Mouse (Mus musculus): ENCODE measurements at regions not wholly inside any gene's neighbourhood (a gene's known extent, or its start where the extent isn't known, plus 50 kb on each side); places are given as distances from the start of the nearest gene placed in this dataset.

GRCm38 (mm10) chr2:144123395-144124034 lies 90.7 kb downstream of the Banf2 start:
- no peaks in the 10 kb centered on the region for H3K9me3 ChIP-seq
- 35% methylated on average over 8 of the region's 8 CpGs for WGBS
- peak; percentile 68 for ATAC-seq (ENCODE audit: insufficient number of reproducible peaks, insufficient read depth, low FRiP score, low TSS enrichment)
- H3K27me3 ChIP-seq = 0 out of 2 replicates have a peak, but pooled peaks cover 4% of the 10 kb centered on the region
- no peak overlapping the region for H3K4me2 ChIP-seq (replicated peaks)
- H3K4me1 ChIP-seq = peaks cover 8% of the 10 kb centered on the region; the same call in 1 of the 2 replicates
- H3K36me3 ChIP-seq = no peaks in the 10 kb centered on the region
- no peak overlapping the region for H3K9ac ChIP-seq
- no peak overlapping the region for H3K4me3 ChIP-seq
- peak overlapping the region; percentile 30; the same call in 1 of the 2 replicates for H3K27ac ChIP-seq

GRCm38 (mm10) chr2:144127082-144128037 lies 94.5 kb downstream of the Banf2 start:
- ATAC-seq (ENCODE audit: insufficient number of reproducible peaks, insufficient read depth, low FRiP score, low TSS enrichment) = no peak
- H3K4me3 ChIP-seq = no peak overlapping the region
- H3K4me2 ChIP-seq (replicated peaks) = no peak overlapping the region
- 0 out of 2 replicates have a peak, but pooled peaks cover 4% of the 10 kb centered on the region for H3K27me3 ChIP-seq
- H3K9me3 ChIP-seq = no peaks in the 10 kb centered on the region
- peaks cover 8% of the 10 kb centered on the region; the same call in 1 of the 2 replicates for H3K4me1 ChIP-seq
- H3K9ac ChIP-seq = no peak overlapping the region
- 72% methylated on average over 13 of the region's 13 CpGs for WGBS
- H3K27ac ChIP-seq = no peak overlapping the region
- H3K36me3 ChIP-seq = no peaks in the 10 kb centered on the region

- Histone ChIP-seq H3K36me3 (no peaks in the 10 kb centered on the region), H3K27me3 (0 out of 2 replicates have a peak, but pooled peaks cover 4% of the 10 kb centered on the region), H3K4me1 (peaks cover 8% of the 10 kb centered on the region; the same call in 1 of the 2 replicates), H3K4me2 (replicated peaks) (no peak overlapping the region), H3K9ac (no peak overlapping the region), H3K4me3 (no peak overlapping the region), H3K9me3 (no peaks in the 10 kb centered on the region), H3K27ac (no peak overlapping the region)
- 80% methylated on average over 3 of the region's 3 CpGs for WGBS
- no peak for ATAC-seq (ENCODE audit: insufficient number of reproducible peaks, insufficient read depth, low FRiP score, low TSS enrichment)
Observed at GRCm38 (mm10) chr2:144128038-144128402, 95.2 kb downstream of the Banf2 start.

GRCm38 (mm10) chr2:144128527-144128926 lies 95.7 kb downstream of the Banf2 start:
- Histone ChIP-seq H3K9ac (no peak overlapping the region), H3K27ac (no peak overlapping the region), H3K9me3 (no peaks in the 10 kb centered on the region), H3K27me3 (0 out of 2 replicates have a peak, but pooled peaks cover 4% of the 10 kb centered on the region), H3K4me2 (replicated peaks) (no peak overlapping the region), H3K4me3 (no peak overlapping the region), H3K36me3 (no peaks in the 10 kb centered on the region), H3K4me1 (peaks cover 4% of the 10 kb centered on the region; the same call in 1 of the 2 replicates)
- WGBS = 77% methylated on average over 4 of the region's 4 CpGs
- ATAC-seq (ENCODE audit: insufficient number of reproducible peaks, insufficient read depth, low FRiP score, low TSS enrichment) = no peak

GRCm38 (mm10) chr2:144133806-144134574 lies 101.1 kb downstream of the Banf2 start:
- ATAC-seq (ENCODE audit: insufficient number of reproducible peaks, insufficient read depth, low FRiP score, low TSS enrichment) = no peak
- Histone ChIP-seq H3K4me1 (peaks cover 19% of the 10 kb centered on the region; the same call in 1 of the 2 replicates), H3K9ac (no peak overlapping the region), H3K27me3 (no peaks in the 10 kb centered on the region), H3K27ac (peak overlapping the region; percentile 18; the same call in 1 of the 2 replicates), H3K4me3 (no peak overlapping the region), H3K36me3 (no peaks in the 10 kb centered on the region), H3K9me3 (no peaks in the 10 kb centered on the region), H3K4me2 (replicated peaks) (no peak overlapping the region)
- WGBS = 50% methylated on average over 14 of the region's 14 CpGs

- Histone ChIP-seq H3K4me2 (replicated peaks) (no peak overlapping the region), H3K9me3 (no peaks in the 10 kb centered on the region), H3K36me3 (no peaks in the 10 kb centered on the region), H3K4me3 (no peak overlapping the region), H3K9ac (no peak overlapping the region), H3K27ac (peak overlapping the region; percentile 18; the same call in 1 of the 2 replicates), H3K4me1 (peaks cover 23% of the 10 kb centered on the region; the same call in 1 of the 2 replicates), H3K27me3 (no peaks in the 10 kb centered on the region)
- ATAC-seq (ENCODE audit: insufficient number of reproducible peaks, insufficient read depth, low FRiP score, low TSS enrichment) = no peak
- WGBS = 59% methylated on average over 9 of the region's 9 CpGs
Observed at GRCm38 (mm10) chr2:144134575-144134958, 101.7 kb downstream of the Banf2 start.

- no peak for ATAC-seq (ENCODE audit: insufficient number of reproducible peaks, insufficient read depth, low FRiP score, low TSS enrichment)
- no peak overlapping the region for H3K4me3 ChIP-seq
- WGBS = 95% methylated on average over 1 of the region's 1 CpGs
- no peaks in the 10 kb centered on the region for H3K27me3 ChIP-seq
- no peaks in the 10 kb centered on the region for H3K9me3 ChIP-seq
- no peak overlapping the region for H3K9ac ChIP-seq
- H3K4me2 ChIP-seq (replicated peaks) = no peak overlapping the region
- H3K27ac ChIP-seq = no peak overlapping the region
- no peaks in the 10 kb centered on the region for H3K36me3 ChIP-seq
- peaks cover 23% of the 10 kb centered on the region; the same call in 1 of the 2 replicates for H3K4me1 ChIP-seq
Observed at GRCm38 (mm10) chr2:144135586-144135985, 102.7 kb downstream of the Banf2 start.

- no peaks in the 10 kb centered on the region for H3K36me3 ChIP-seq
- 88% methylated on average over 9 of the region's 9 CpGs for WGBS
Observed at GRCm38 (mm10) chr2:144143620-144144384, 110.9 kb downstream of the Banf2 start.

GRCm38 (mm10) chr2:144144486-144145136 lies 111.8 kb downstream of the Banf2 start:
- H3K27ac ChIP-seq = no peak overlapping the region
- H3K4me3 ChIP-seq = no peak overlapping the region
- WGBS = 87% methylated on average over 5 of the region's 5 CpGs
- no peak for ATAC-seq (ENCODE audit: insufficient number of reproducible peaks, insufficient read depth, low FRiP score, low TSS enrichment)
- H3K27me3 ChIP-seq = no peaks in the 10 kb centered on the region
- no peaks in the 10 kb centered on the region for H3K36me3 ChIP-seq
- H3K4me2 ChIP-seq (replicated peaks) = no peak overlapping the region
- no peak overlapping the region for H3K9ac ChIP-seq
- H3K4me1 ChIP-seq = no peaks in the 10 kb centered on the region
- H3K9me3 ChIP-seq = no peaks in the 10 kb centered on the region

More at GRCm38 (mm10) chr2:144143620-144144384, 110.9 kb downstream of the Banf2 start:
- ATAC-seq (ENCODE audit: insufficient number of reproducible peaks, insufficient read depth, low FRiP score, low TSS enrichment) = no peak
- Histone ChIP-seq H3K9me3 (no peaks in the 10 kb centered on the region), H3K27me3 (no peaks in the 10 kb centered on the region), H3K9ac (no peak overlapping the region), H3K4me2 (replicated peaks) (no peak overlapping the region), H3K27ac (no peak overlapping the region), H3K4me1 (0 out of 2 replicates have a peak, but pooled peaks cover 4% of the 10 kb centered on the region), H3K4me3 (no peak overlapping the region)

GRCm38 (mm10) chr2:144156456-144157211 lies 113.8 kb upstream of the Mgme1 start:
- Histone ChIP-seq H3K4me3 (no peak overlapping the region), H3K9ac (no peak overlapping the region), H3K9me3 (no peaks in the 10 kb centered on the region), H3K4me2 (replicated peaks) (no peak overlapping the region), H3K36me3 (no peaks in the 10 kb centered on the region), H3K27ac (no peak overlapping the region), H3K27me3 (0 out of 2 replicates have a peak, but pooled peaks cover 4% of the 10 kb centered on the region), H3K4me1 (peaks cover 49% of the 10 kb centered on the region)
- WGBS = 31% methylated on average over 7 of the region's 7 CpGs
- ATAC-seq (ENCODE audit: insufficient number of reproducible peaks, insufficient read depth, low FRiP score, low TSS enrichment) = no peak
